Mouse (Mus musculus): ENCODE results near the gene Lrrc4b.

GRCm38 (mm10) chr7:44391831-44392230 lies 37.0 kb upstream of the Lrrc4b start:
- no peak for TF ChIP-seq EP300 (optimal IDR thresholded peaks at IDR 0.05)
- no peak for TF ChIP-seq CTCF (IDR thresholded peaks at IDR 0.05; ENCODE audit: low read depth)
